Mouse (Mus musculus): ENCODE results near the gene Krtap6-1. TPM values are rescaled to one million over a fixed set of nuclear protein-coding genes. Genes with fewer than 3 reads are reported as not detected.
"Not testable (repeated sequence)": the region's sequence is repeated elsewhere in the genome, so short reads cannot be mapped to it uniquely, and the experiment has no call there.

Gene Krtap6-1
- not detected in 2 replicates for polyA plus RNA-seq (2015; fragmentation: Nextera tagmentation; extraction: Ambion mirVana)

DNA sequence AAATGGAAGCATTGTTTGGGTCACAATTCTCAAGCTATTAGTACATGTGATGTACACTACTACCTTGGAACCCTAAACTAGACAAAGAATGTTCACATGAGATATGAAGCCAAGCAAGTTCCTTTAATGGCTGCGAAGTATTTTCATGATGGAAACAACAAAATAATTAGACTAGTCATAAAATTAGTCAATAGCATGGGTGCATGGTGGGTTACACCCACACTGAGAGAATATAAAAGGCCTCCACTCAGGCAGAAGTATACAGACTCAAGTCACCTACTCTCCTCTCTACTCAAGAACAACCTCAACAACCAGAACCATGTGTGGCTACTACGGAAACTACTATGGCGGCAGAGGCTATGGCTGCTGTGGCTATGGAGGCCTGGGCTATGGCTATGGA, at the start of gene Krtap6-1:
Gene Krtap6-1 (plus strand): TSS at position 301 of the 400 bp plus-strand sequence.
- H3K36me3 ChIP-seq (replicated peaks); H3K9ac ChIP-seq; ATAC-seq (ENCODE audit: insufficient read depth); H3K4me3 ChIP-seq (replicated peaks); H3K27ac ChIP-seq (replicated peaks); H3K4me2 ChIP-seq; H3K27me3 ChIP-seq; H3K9me3 ChIP-seq (replicated peaks); H3K4me1 ChIP-seq (replicated peaks): not testable (repeated sequence)
- WGBS (ENCODE audit: insufficient replicate concordance) = 65% methylated on average over 3 of the region's 3 CpGs

DNA sequence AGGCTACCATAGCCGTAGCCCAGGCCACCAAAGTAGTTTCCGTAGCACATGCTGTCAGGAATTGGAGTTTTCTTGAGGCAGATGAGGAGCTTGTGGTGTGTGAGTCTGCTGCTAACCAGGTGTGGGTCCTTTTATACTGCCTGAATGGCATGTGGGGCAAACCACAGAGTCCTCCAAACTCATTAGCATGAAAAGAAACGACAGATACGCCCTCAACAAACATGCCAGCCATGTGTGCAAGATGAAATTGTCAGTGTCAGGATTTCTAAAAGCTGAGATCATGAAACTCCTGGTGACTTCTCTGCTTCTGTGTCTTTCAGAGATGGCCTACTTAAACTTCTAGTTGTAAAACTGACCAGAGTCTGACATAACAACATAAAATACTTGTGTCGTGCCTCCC, 20.8 kb upstream of the Krtap6-1 start, which contains the start of gene Krtap22-2:
Gene Krtap22-2 (minus strand): TSS at position 101 of the 400 bp plus-strand sequence.
- no peak within 1 kb of the TSS for H3K4me3 ChIP-seq (replicated peaks)
- no peak within 1 kb of the TSS for H3K4me2 ChIP-seq
- ATAC-seq (ENCODE audit: insufficient read depth) = no peak
- WGBS (ENCODE audit: insufficient replicate concordance) = 54% methylated on average over 5 of the region's 5 CpGs
- 0 out of 2 replicates have a peak, but pooled peaks cover 4% of the 10 kb centered on the region for H3K9me3 ChIP-seq (replicated peaks)
- H3K9ac ChIP-seq = no peak within 1 kb of the TSS
- no peaks in the 10 kb centered on the region for H3K4me1 ChIP-seq (replicated peaks)
- no peaks in the 10 kb centered on the region for H3K27me3 ChIP-seq
- H3K27ac ChIP-seq (replicated peaks) = no peak within 1 kb of the TSS
- H3K36me3 ChIP-seq (replicated peaks) = no peaks in the 10 kb centered on the region

DNA sequence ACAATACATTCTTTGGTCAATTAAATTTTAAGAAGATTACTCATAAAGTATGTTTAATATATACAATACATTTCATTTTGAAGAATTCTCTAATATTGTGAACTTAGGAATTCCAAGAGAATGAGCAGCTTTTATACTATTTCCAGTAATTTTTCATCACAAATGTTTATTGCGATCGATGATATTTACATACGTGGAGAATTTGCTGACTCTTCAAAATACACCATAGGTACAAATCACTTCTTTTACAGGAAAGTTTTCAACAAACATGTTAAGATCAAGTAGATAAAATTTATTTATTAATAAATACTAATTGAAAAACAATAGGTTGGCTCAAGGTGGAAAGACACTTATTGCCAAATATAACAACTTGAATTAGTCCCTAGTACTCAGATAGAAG, 17.5 kb upstream of the Krtap6-1 start:
- WGBS (ENCODE audit: insufficient replicate concordance) = 86% methylated on average over 3 of the region's 3 CpGs
- H3K27me3 ChIP-seq = no peaks in the 10 kb centered on the region
- H3K9me3 ChIP-seq (replicated peaks) = 0 out of 2 replicates have a peak, but pooled peaks cover 4% of the 10 kb centered on the region
- H3K4me2 ChIP-seq = no peak overlapping the region
- H3K4me1 ChIP-seq (replicated peaks) = no peaks in the 10 kb centered on the region
- no peak for ATAC-seq (ENCODE audit: insufficient read depth)
- no peak overlapping the region for H3K9ac ChIP-seq
- no peak overlapping the region for H3K4me3 ChIP-seq (replicated peaks)
- H3K27ac ChIP-seq (replicated peaks) = no peak overlapping the region
- no peaks in the 10 kb centered on the region for H3K36me3 ChIP-seq (replicated peaks)

DNA sequence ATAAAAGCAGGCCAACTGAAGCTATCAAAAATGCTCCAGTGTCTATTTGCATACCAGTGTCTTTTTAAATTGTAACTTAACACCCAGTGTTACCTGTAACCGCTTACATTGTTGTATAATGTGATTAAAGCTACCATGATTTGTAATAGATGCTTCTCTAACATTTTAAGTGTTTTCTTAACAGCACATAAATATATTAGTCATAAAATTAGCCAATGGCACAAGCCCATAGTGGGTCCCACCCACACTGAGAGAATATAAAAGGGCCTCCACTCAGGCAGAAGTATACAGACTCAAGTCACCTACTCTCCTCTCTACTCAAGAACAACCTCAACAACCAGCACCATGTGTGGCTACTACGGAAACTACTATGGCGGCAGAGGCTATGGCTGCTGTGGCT, 16.5 kb upstream of the Krtap6-1 start, which contains the start of gene Gm10229:
Gene Gm10229 (plus strand): TSS at position 301 of the 400 bp plus-strand sequence.
- not testable (repeated sequence) for H3K9me3 ChIP-seq (replicated peaks); H3K4me2 ChIP-seq; H3K4me3 ChIP-seq (replicated peaks); H3K9ac ChIP-seq; ATAC-seq (ENCODE audit: insufficient read depth); H3K36me3 ChIP-seq (replicated peaks); H3K27ac ChIP-seq (replicated peaks); H3K27me3 ChIP-seq; H3K4me1 ChIP-seq (replicated peaks)
- WGBS (ENCODE audit: insufficient replicate concordance) = 62% methylated on average over 3 of the region's 3 CpGs

DNA sequence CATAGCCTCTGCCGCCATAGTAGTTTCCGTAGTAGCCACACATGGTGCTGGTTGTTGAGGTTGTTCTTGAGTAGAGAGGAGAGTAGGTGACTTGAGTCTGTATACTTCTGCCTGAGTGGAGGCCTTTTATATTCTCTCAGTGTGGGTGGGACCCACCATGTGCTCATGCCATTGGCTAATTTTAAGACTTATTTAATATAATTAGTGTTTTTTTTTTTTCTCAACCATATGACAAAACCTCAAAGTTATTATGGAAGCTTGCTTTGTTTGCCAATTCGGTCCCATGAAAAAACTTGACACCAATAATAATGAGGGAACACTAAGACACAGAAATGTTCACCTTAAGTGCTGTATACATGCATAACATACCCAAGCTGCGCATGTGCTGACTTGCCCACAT, 9.9 kb downstream of the Krtap6-1 start, which contains the start of gene Gm10228:
Gene Gm10228 (minus strand): TSS at position 101 of the 400 bp plus-strand sequence.
- 66% methylated on average over 2 of the region's 4 CpGs for WGBS (ENCODE audit: insufficient replicate concordance)
- ATAC-seq (ENCODE audit: insufficient read depth); H3K9ac ChIP-seq; H3K27ac ChIP-seq (replicated peaks); H3K9me3 ChIP-seq (replicated peaks); H3K4me2 ChIP-seq; H3K27me3 ChIP-seq; H3K4me1 ChIP-seq (replicated peaks); H3K36me3 ChIP-seq (replicated peaks); H3K4me3 ChIP-seq (replicated peaks): not testable (repeated sequence)

DNA sequence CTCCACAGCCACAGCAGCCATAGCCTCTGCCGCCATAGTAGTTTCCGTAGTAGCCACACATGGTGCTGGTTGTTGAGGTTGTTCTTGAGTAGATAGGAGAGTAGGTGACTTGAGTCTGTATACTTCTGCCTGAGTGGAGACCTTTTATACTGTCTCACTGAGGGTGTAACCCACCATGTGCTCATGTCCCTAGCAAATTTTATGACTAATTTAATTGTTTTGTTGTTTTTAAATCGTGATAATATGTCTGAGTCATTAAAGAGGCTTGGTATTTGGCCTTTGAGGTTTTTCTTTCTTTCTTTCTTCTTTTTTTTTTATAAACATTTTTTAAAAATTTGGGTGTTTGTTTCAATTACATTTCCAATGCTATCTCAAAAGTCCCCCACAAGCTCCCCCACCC, 16.3 kb downstream of the Krtap6-1 start, which contains the start of gene Krtap6-5:
Gene Krtap6-5 (minus strand): TSS at position 101 of the 400 bp plus-strand sequence.
- Histone ChIP-seq H3K36me3 (replicated peaks) (no peaks in the 10 kb centered on the region), H3K27ac (replicated peaks) (no peak within 1 kb of the TSS), H3K4me2 (no peak within 1 kb of the TSS), H3K9me3 (replicated peaks) (no peaks in the 10 kb centered on the region), H3K9ac (no peak within 1 kb of the TSS), H3K4me1 (replicated peaks) (no peaks in the 10 kb centered on the region), H3K4me3 (replicated peaks) (no peak within 1 kb of the TSS), H3K27me3 (no peaks in the 10 kb centered on the region)
- WGBS (ENCODE audit: insufficient replicate concordance) = 66% methylated on average over 3 of the region's 3 CpGs
- ATAC-seq (ENCODE audit: insufficient read depth) = no peak

DNA sequence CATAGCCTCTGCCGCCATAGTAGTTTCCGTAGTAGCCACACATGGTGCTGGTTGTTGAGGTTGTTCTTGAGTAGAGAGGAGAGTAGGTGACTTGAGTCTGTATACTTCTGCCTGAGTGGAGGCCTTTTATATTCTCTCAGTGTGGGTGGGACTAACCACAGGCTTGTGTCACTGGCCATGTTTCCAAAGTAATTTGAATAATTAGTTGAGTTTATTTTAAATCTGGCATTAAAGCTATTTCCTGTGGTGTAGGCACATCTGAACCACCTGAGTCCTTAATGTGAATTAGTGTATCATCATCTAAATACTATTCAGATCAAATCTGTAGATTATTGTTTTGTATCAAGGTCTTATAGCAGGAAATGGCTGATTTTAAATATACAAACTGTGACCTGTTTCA, 32.4 kb downstream of the Krtap6-1 start, which contains the start of gene 1110025L11Rik:
Gene 1110025L11Rik (minus strand): TSS at position 101 of the 400 bp plus-strand sequence.
- WGBS (ENCODE audit: insufficient replicate concordance) = no CpG with 5 or more reads among the region's 2 CpGs
- not testable (repeated sequence) for H3K9me3 ChIP-seq (replicated peaks); H3K27ac ChIP-seq (replicated peaks); ATAC-seq (ENCODE audit: insufficient read depth); H3K4me3 ChIP-seq (replicated peaks); H3K4me1 ChIP-seq (replicated peaks); H3K4me2 ChIP-seq; H3K9ac ChIP-seq; H3K27me3 ChIP-seq; H3K36me3 ChIP-seq (replicated peaks)

DNA sequence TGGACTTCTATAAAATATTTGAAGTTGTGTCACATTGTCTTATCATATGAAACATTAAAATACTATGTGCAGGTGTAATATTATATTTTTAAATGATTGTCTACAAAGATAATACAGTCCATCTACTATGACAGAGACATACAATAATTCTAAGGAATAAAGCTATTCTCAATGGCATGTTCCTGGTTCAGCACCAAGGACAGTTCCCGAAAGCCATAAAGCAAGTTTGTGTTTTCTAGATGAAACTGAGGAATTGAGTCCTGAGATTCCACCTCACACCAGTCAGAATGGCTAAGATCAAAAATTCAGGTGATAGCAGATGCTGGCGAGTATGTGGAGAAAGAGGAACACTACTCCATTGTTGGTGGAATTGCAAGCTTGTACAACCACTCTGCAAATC, 39.5 kb downstream of the Krtap6-1 start:
- not testable (repeated sequence) for H3K27me3 ChIP-seq; H3K27ac ChIP-seq (replicated peaks); H3K9ac ChIP-seq; H3K36me3 ChIP-seq (replicated peaks); H3K4me3 ChIP-seq (replicated peaks); H3K4me2 ChIP-seq; ATAC-seq (ENCODE audit: insufficient read depth); H3K9me3 ChIP-seq (replicated peaks); H3K4me1 ChIP-seq (replicated peaks)
- 59% methylated on average over 2 of the region's 2 CpGs for WGBS (ENCODE audit: insufficient replicate concordance)

Other genes starting within 250 kb of the Krtap6-1 start
- 0.21 TPM in 1 of 2 replicates, not detected in the other for gene Gm20741, start 219.5 kb upstream of the Krtap6-1 start, polyA plus RNA-seq (2015; fragmentation: Nextera tagmentation; extraction: Ambion mirVana)
- not detected in 2 replicates for gene Krtap15, start 211.5 kb upstream of the Krtap6-1 start, polyA plus RNA-seq (2015; fragmentation: Nextera tagmentation; extraction: Ambion mirVana)
- not detected in 2 replicates for gene Krtap14, start 205.6 kb upstream of the Krtap6-1 start, polyA plus RNA-seq (2015; fragmentation: Nextera tagmentation; extraction: Ambion mirVana)
- not detected in 2 replicates for gene Krtap19-1, start 162.3 kb upstream of the Krtap6-1 start, polyA plus RNA-seq (2015; fragmentation: Nextera tagmentation; extraction: Ambion mirVana)
- not detected in 2 replicates for gene Krtap19-2, start 157.4 kb upstream of the Krtap6-1 start, polyA plus RNA-seq (2015; fragmentation: Nextera tagmentation; extraction: Ambion mirVana)
- not detected in 2 replicates for gene Krtap19-3, start 153.7 kb upstream of the Krtap6-1 start, polyA plus RNA-seq (2015; fragmentation: Nextera tagmentation; extraction: Ambion mirVana)
- not detected in 2 replicates for gene Krtap19-4, start 146.6 kb upstream of the Krtap6-1 start, polyA plus RNA-seq (2015; fragmentation: Nextera tagmentation; extraction: Ambion mirVana)
- gene Krtap19-5, start 135.2 kb upstream of the Krtap6-1 start, polyA plus RNA-seq (2015; fragmentation: Nextera tagmentation; extraction: Ambion mirVana) = not detected in 2 replicates
- gene Krtap19-9b, start 99.4 kb upstream of the Krtap6-1 start, polyA plus RNA-seq (2015; fragmentation: Nextera tagmentation; extraction: Ambion mirVana) = not detected in 2 replicates
- not detected in 2 replicates for gene Krtap16-3, start 68.8 kb upstream of the Krtap6-1 start, polyA plus RNA-seq (2015; fragmentation: Nextera tagmentation; extraction: Ambion mirVana)
- gene Krtap22-2, start 20.9 kb upstream of the Krtap6-1 start, polyA plus RNA-seq (2015; fragmentation: Nextera tagmentation; extraction: Ambion mirVana) = not detected in 2 replicates
- gene Gm10229, start 16.4 kb upstream of the Krtap6-1 start, polyA plus RNA-seq (2015; fragmentation: Nextera tagmentation; extraction: Ambion mirVana) = not detected in 2 replicates
- gene Gm10228, start 9.8 kb downstream of the Krtap6-1 start, polyA plus RNA-seq (2015; fragmentation: Nextera tagmentation; extraction: Ambion mirVana) = not detected in 2 replicates
- not detected in 2 replicates for gene Krtap6-5, start 16.2 kb downstream of the Krtap6-1 start, polyA plus RNA-seq (2015; fragmentation: Nextera tagmentation; extraction: Ambion mirVana)
- not detected in 2 replicates for gene 1110025L11Rik, start 32.3 kb downstream of the Krtap6-1 start, polyA plus RNA-seq (2015; fragmentation: Nextera tagmentation; extraction: Ambion mirVana)
- gene Krtap6-3, start 52.3 kb downstream of the Krtap6-1 start, polyA plus RNA-seq (2015; fragmentation: Nextera tagmentation; extraction: Ambion mirVana) = not detected in 2 replicates
- gene Gm6358, start 109.2 kb downstream of the Krtap6-1 start, polyA plus RNA-seq (2015; fragmentation: Nextera tagmentation; extraction: Ambion mirVana) = not detected in 2 replicates
- gene Gm10061, start 119.4 kb downstream of the Krtap6-1 start, polyA plus RNA-seq (2015; fragmentation: Nextera tagmentation; extraction: Ambion mirVana) = not detected in 2 replicates
- not detected in 2 replicates for gene Gm9789, start 126.3 kb downstream of the Krtap6-1 start, polyA plus RNA-seq (2015; fragmentation: Nextera tagmentation; extraction: Ambion mirVana)
- gene Gm7735, start 137.8 kb downstream of the Krtap6-1 start, polyA plus RNA-seq (2015; fragmentation: Nextera tagmentation; extraction: Ambion mirVana) = not detected in 2 replicates
- gene 1110057P08Rik, start 143.0 kb downstream of the Krtap6-1 start, polyA plus RNA-seq (2015; fragmentation: Nextera tagmentation; extraction: Ambion mirVana) = not detected in 2 replicates
- gene Krtap20-2, start 174.2 kb downstream of the Krtap6-1 start, polyA plus RNA-seq (2015; fragmentation: Nextera tagmentation; extraction: Ambion mirVana) = not detected in 2 replicates

Data from liver, embryonic 15.5 days (tissue).